Mouse (Mus musculus): ENCODE measurements around the gene Mxd1.

- TF ChIP-seq CTCF (IDR thresholded peaks at IDR 0.05; ENCODE audit: extremely low read depth, insufficient read length, insufficient replicate concordance, low read depth, low read length) (peak; percentile 90; the same call in 1 of the 2 replicates), POLR2A (IDR thresholded peaks at IDR 0.05; ENCODE audit: low read depth, low read length) (no peak)
Measured at GRCm38 (mm10) chr6:86599197-86599596, 69.8 kb downstream of the Mxd1 start.

All from small intestine, adult 2 months (tissue).